8 mouse cellular contexts compared by ENCODE assay signal in genomic region chr7:130547635-130548175, GRCm38 (mm10). TPM values are rescaled to one million over a fixed set of nuclear protein-coding genes. Genes with fewer than 3 reads are reported as not detected.
DNase-seq lines count a peak whose midpoint lies in the region; ATAC-seq and TF ChIP-seq lines count a peak whose summit lies in the region.

No protein-coding gene starts in this region.

- no peak for TF ChIP-seq EP300 in CH12.LX (IDR thresholded peaks at IDR 0.05; ENCODE audit: low read length)

- H3K9me3 ChIP-seq in heart, embryonic 10.5 days, result no peaks in the 10 kb centered on the region
- H3K9me3 ChIP-seq in CH12.LX (replicated peaks; ENCODE audit: low read length), result peaks cover 12% of the 10 kb centered on the region

- no peak for TF ChIP-seq CTCF in CH12.LX (conservative IDR thresholded peaks at IDR 0.05 in 1 of 2, IDR thresholded peaks at IDR 0.05 in 1 of 2; ENCODE audit: low read depth in 2 of 2, low read length in 2 of 2)
- no peak for TF ChIP-seq CTCF in thymus, adult 2 months (IDR thresholded peaks at IDR 0.05; ENCODE audit: borderline replicate concordance, control insufficient read depth, extremely low read depth, insufficient read depth, low read length, poor library complexity)

- in situ Hi-C loops in CH12.LX (cut with MboI; ENCODE audit: low pct_ligation_motif_present, low pct_unique_long_range_greater_than_20kb, low sequenced_read_pairs), result no loop called here

- no peak for TF ChIP-seq POLR2A in CH12.LX (IDR thresholded peaks at IDR 0.05; ENCODE audit: low read depth, low read length)
- TF ChIP-seq POLR2A in thymus, adult 2 months (IDR thresholded peaks at IDR 0.05; ENCODE audit: control insufficient read depth, extremely low read depth, insufficient read depth, low read length, poor library complexity), result no peak

- ATAC-seq in granulocyte monocyte progenitor cell, adult 5-6 weeks (replicated peaks; ENCODE audit: poor library complexity, severe bottlenecking), result peak; percentile 71
- peak; percentile 31 for ATAC-seq in megakaryocyte progenitor cell, adult 5-6 weeks (replicated peaks; ENCODE audit: poor library complexity)

- 78% methylated on average over 12 of the region's 12 CpGs for WGBS in heart, embryonic 10.5 days
- 69% methylated on average over 12 of the region's 12 CpGs for WGBS in thymus, adult 2 months

- TF ChIP-seq RAD21 in CH12.LX (IDR thresholded peaks at IDR 0.05; ENCODE audit: low read depth, low read length), result no peak

- H3K27ac ChIP-seq in heart, embryonic 10.5 days, result peak overlapping the region; percentile 98; the same call in 1 of the 2 replicates
- no peak overlapping the region for H3K27ac ChIP-seq in CH12.LX (ENCODE audit: insufficient read depth, low read depth)
- no peak overlapping the region for H3K27ac ChIP-seq in thymus, adult 2 months (ENCODE audit: control insufficient read depth, insufficient read depth, low read length)

- peaks cover 27% of the 10 kb centered on the region for H3K36me3 ChIP-seq in heart, embryonic 10.5 days
- peaks cover 16 to 26% of the 10 kb centered on the region in 2 experiments for H3K36me3 ChIP-seq in CH12.LX (replicated peaks in 1 of 2; ENCODE audit: control insufficient read depth in 1 of 2, insufficient read depth in 1 of 2, low read length in 1 of 2)
- 0 out of 2 replicates have a peak, but pooled peaks cover 2% of the 10 kb centered on the region for H3K36me3 ChIP-seq in thymus, adult 2 months (ENCODE audit: control insufficient read depth, insufficient read depth, low read length)

- H3K4me1 ChIP-seq in heart, embryonic 10.5 days, result peaks cover 14% of the 10 kb centered on the region
- H3K4me1 ChIP-seq in CH12.LX (ENCODE audit: control insufficient read depth in 1 of 2, insufficient read depth in 2 of 2), result peaks cover 10 to 21% of the 10 kb centered on the region in 2 experiments; a peak in 3 of 4 replicates
- peaks cover 3% of the 10 kb centered on the region; the same call in 1 of the 2 replicates for H3K4me1 ChIP-seq in thymus, adult 2 months (replicated peaks; ENCODE audit: control insufficient read depth, insufficient read depth, low read length)

- no peak overlapping the region for H3K9ac ChIP-seq in CH12.LX (ENCODE audit: insufficient read depth, low read depth)

- peak; percentile 70 for DNase-seq in heart, embryonic 10.5 days (ENCODE audit: low spot score)
- no peak for DNase-seq in heart, postnatal 14 days
- DNase-seq in CH12.LX (ENCODE audit: extremely low read depth), result no peak
- no peak for DNase-seq in thymus, adult 2 months
- no peak for DNase-seq in kidney, adult 8-10 months
- DNase-seq in right cerebral cortex, postnatal 4 days, result no peak

- H3K4me2 ChIP-seq in CH12.LX (ENCODE audit: insufficient read depth, low read depth, poor library complexity, severe bottlenecking), result peak overlapping the region; percentile 70

- H3K79me2 ChIP-seq in CH12.LX (replicated peaks; ENCODE audit: control insufficient read depth, extremely low read depth, insufficient read depth, poor library complexity, severe bottlenecking), result peaks cover 28% of the 10 kb centered on the region

- dilution Hi-C loops in CH12.LX (cut with MboI; ENCODE audit: extremely low pct_ligation_motif_present, extremely low pct_unique_long_range_greater_than_20kb, low sequenced_read_pairs), result no loop called here

- intact Hi-C loops in heart, postnatal 14 days (cut with DNase I), result no loop called here

- peak overlapping the region; percentile 81 for H3K4me3 ChIP-seq in heart, embryonic 10.5 days
- H3K4me3 ChIP-seq in CH12.LX (replicated peaks in 1 of 3; ENCODE audit: low read depth in 2 of 3, low read length in 2 of 3, poor library complexity in 1 of 3), result no peak overlapping the region
- no peak overlapping the region for H3K4me3 ChIP-seq in thymus, adult 2 months (ENCODE audit: control insufficient read depth, insufficient read depth, low read length)

- no peaks in the 10 kb centered on the region for H3K27me3 ChIP-seq in heart, embryonic 10.5 days (ENCODE audit: insufficient read depth, poor library complexity, severe bottlenecking)
- peaks cover 24% of the 10 kb centered on the region for H3K27me3 ChIP-seq in CH12.LX (replicated peaks)
- H3K27me3 ChIP-seq in thymus, adult 2 months (ENCODE audit: control insufficient read depth, insufficient read depth, low read length), result no peaks in the 10 kb centered on the region

TF ChIP-seq in CH12.LX, 34 proteins besides CTCF, POLR2A, EP300 and RAD21:
- TF ChIP-seq ZMIZ1 (IDR thresholded peaks at IDR 0.05; ENCODE audit: low read depth, low read length), result no peak
- TF ChIP-seq HCFC1 (IDR thresholded peaks at IDR 0.05; ENCODE audit: low read depth, low read length), result no peak

RNA-seq across cellular contexts. Expression of gene Nsmce4a, which starts 25.2 kb away (rescaled TPM):
- 131 and 152 TPM in 2 replicates for polyA plus RNA-seq in heart, embryonic 10.5 days (2016; fragmentation: Nextera tagmentation; extraction: Ambion mirVana)
- total RNA-seq in heart, postnatal 14 days (2021), result 10 to 100 TPM; 44.3 to 44.4 TPM
- total RNA-seq in CH12.LX (2012; rRNA removed) (67.6 and 81.5 TPM in 2 replicates), CH12.LX (2014; rRNA removed) (208 and 255 TPM in 2 replicates)
- polyA plus RNA-seq in CH12.LX (2012; ENCODE audit: insufficient read length, low read depth), result 97.9 and 98.4 TPM in 2 replicates
- total RNA-seq in granulocyte monocyte progenitor cell, adult 5-6 weeks (2014; fragmentation: Nextera tagmentation), result 121 and 125 TPM in 2 replicates
- 204 and 256 TPM in 2 replicates for total RNA-seq in granulocyte monocyte progenitor cell, adult 5-6 weeks (2017)
- total RNA-seq in megakaryocyte progenitor cell, adult 5-6 weeks (2015), result 225 and 235 TPM in 2 replicates
- total RNA-seq in megakaryocyte progenitor cell, adult 5-6 weeks (2017), result 150 and 207 TPM in 2 replicates
- polyA plus RNA-seq in thymus, adult 2 months (2012; rRNA removed), result 72.1 and 110 TPM in 2 replicates

RNA-seq across cellular contexts. Expression of gene Ate1, which starts 27.5 kb away (rescaled TPM):
- polyA plus RNA-seq in heart, embryonic 10.5 days (2016; fragmentation: Nextera tagmentation; extraction: Ambion mirVana), result 59.2 and 62.6 TPM in 2 replicates
- 10 to 100 TPM; 29.5 to 32.5 TPM for total RNA-seq in heart, postnatal 14 days (2021)
- total RNA-seq in CH12.LX (2012; rRNA removed) (11.3 and 12.2 TPM in 2 replicates), CH12.LX (2014; rRNA removed) (14.3 and 15.5 TPM in 2 replicates)
- polyA plus RNA-seq in CH12.LX (2012; ENCODE audit: insufficient read length, low read depth), result 14.8 and 15.4 TPM in 2 replicates
- 13.2 and 41.4 TPM in 2 replicates for total RNA-seq in granulocyte monocyte progenitor cell, adult 5-6 weeks (2014; fragmentation: Nextera tagmentation)
- total RNA-seq in granulocyte monocyte progenitor cell, adult 5-6 weeks (2017), result 46.0 and 64.1 TPM in 2 replicates
- 18.9 and 24.4 TPM in 2 replicates for total RNA-seq in megakaryocyte progenitor cell, adult 5-6 weeks (2015)
- 44.8 and 65.8 TPM in 2 replicates for total RNA-seq in megakaryocyte progenitor cell, adult 5-6 weeks (2017)
- polyA plus RNA-seq in thymus, adult 2 months (2012; rRNA removed), result 6.5 and 9.0 TPM in 2 replicates

RNA-seq across cellular contexts. Expression of gene Tacc2, which starts 29.5 kb away (rescaled TPM):
- polyA plus RNA-seq in heart, embryonic 10.5 days (2016; fragmentation: Nextera tagmentation; extraction: Ambion mirVana), result 44.8 and 50.8 TPM in 2 replicates
- 100 to 1,000 TPM; 316 to 336 TPM for total RNA-seq in heart, postnatal 14 days (2021)
- total RNA-seq in CH12.LX (2012; rRNA removed) (0.13 and 0.17 TPM in 2 replicates), CH12.LX (2014; rRNA removed) (not detected in 2 replicates)
- 0.14 and 0.41 TPM in 2 replicates for polyA plus RNA-seq in CH12.LX (2012; ENCODE audit: insufficient read length, low read depth)
- 10.9 and 22.5 TPM in 2 replicates for total RNA-seq in granulocyte monocyte progenitor cell, adult 5-6 weeks (2014; fragmentation: Nextera tagmentation)
- total RNA-seq in granulocyte monocyte progenitor cell, adult 5-6 weeks (2017), result 3.7 and 6.2 TPM in 2 replicates
- 7.4 and 10.5 TPM in 2 replicates for total RNA-seq in megakaryocyte progenitor cell, adult 5-6 weeks (2015)
- total RNA-seq in megakaryocyte progenitor cell, adult 5-6 weeks (2017), result 2.2 and 6.9 TPM in 2 replicates
- 31.9 and 41.1 TPM in 2 replicates for polyA plus RNA-seq in thymus, adult 2 months (2012; rRNA removed)

Comparison
In these comparisons a context has a peak if more than half of its experiments do, and no peak if none do; other contexts are left out.
1. RNA of gene Tacc2, which starts 29.5 kb away (total RNA-seq): 316 to 336 TPM in heart, postnatal 14 days; 3.7 to 22.5 TPM in granulocyte monocyte progenitor cell, adult 5-6 weeks, 2.2 to 10.5 TPM in megakaryocyte progenitor cell, adult 5-6 weeks and 0.13 to 0.17 TPM in CH12.LX; every median in the first group is over 10 times any median in the second.